Mouse (Mus musculus) thymus, postnatal 14 days (tissue): ENCODE measurements around the gene Pdlim4.
A peak's percentile ranks its signal among the peaks of the same experiment; 100 is the strongest.

Source experiments
- DNase-seq: peaks from one replicate; pipeline ENCODE4 v3.0.0; 2021

The Pdlim4 gene

DNA sequence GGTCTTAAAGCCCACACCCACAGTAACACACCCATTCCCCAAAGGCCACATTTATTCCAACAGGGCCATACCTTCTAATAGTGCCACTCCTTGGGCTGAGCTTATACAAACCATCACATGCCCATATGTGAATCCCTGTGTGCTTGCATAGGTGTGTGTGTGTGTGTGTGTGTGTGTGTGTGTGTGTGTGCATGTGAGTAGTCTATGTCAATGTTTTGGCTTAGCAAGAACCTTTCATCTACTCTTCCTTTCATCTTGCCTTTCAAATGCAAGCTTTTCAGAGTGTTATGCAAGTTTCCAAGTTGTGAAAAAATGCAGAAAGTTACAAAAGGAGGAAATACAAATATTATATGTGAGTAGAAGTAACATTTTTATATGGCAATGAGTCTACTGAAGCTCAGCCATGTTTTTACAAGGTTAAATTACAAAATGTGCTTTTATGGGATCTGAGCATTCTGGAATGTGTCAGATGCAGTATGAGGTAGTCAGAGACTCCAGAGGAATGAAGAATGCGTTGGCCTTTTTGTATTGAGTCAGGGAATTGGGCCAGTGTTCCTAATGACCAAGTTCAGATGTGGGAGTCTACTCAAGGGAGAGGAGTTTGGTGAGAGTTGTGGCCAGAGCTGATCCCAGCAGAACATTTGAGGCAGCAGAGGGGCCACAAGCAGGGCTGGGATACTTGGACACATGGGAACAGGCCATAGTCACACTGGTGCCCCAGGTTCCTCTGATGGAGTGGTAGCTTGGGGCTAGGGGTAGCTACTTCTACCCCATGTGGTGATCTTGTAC, 21.5 kb upstream of the Pdlim4 start:
- no peak for DNase-seq

GRCm38 (mm10) chr11:54088947-54089317, 20.1 kb upstream of the Pdlim4 start:
- peak; percentile 85 for DNase-seq

DNA sequence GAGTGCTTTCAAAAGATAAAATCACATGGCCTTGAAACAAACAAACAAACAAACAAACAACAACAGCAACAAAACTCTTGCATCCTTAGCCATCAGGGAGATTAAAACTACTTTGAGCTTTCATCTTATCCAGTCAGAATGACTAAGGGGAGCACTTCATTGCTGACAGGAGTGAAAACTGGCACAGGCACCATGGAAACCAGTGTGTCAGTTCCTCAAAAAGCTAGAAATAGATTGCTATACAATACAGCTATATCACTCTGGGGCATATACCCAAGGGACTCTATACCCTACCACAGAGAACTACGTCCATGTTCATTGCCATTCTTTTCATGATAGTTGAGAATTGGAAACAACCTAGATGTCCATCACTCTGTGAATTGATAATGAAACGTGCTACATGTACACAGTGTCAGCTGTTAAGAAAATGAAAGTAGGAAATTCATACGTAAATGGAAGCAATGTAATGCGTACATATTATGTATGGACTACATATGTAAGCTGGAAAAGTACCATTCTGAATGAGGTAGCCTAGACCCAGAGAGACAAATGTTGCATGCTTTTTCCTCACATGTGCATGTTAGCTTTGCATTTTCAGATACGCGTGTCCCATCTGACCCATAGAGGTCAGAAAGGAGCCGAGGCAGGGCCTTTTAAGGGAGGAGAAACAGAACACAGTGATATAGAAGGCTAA, 19.6 kb upstream of the Pdlim4 start:
- no peak for DNase-seq

- no peak for DNase-seq
These were observed 17.0 kb upstream of the Pdlim4 start for GRCm38 (mm10) chr11:54085816-54086215.

GRCm38 (mm10) chr11:54084976-54085375, 16.2 kb upstream of the Pdlim4 start:
- no peak for DNase-seq

- DNase-seq = peak; percentile 59
These were observed 13.9 kb upstream of the Pdlim4 start for GRCm38 (mm10) chr11:54082725-54083124.

GRCm38 (mm10) chr11:54080435-54080834, 11.6 kb upstream of the Pdlim4 start:
- peak; percentile 81 for DNase-seq

GRCm38 (mm10) chr11:54076101-54076500, 7.3 kb upstream of the Pdlim4 start:
- no peak for DNase-seq

DNA sequence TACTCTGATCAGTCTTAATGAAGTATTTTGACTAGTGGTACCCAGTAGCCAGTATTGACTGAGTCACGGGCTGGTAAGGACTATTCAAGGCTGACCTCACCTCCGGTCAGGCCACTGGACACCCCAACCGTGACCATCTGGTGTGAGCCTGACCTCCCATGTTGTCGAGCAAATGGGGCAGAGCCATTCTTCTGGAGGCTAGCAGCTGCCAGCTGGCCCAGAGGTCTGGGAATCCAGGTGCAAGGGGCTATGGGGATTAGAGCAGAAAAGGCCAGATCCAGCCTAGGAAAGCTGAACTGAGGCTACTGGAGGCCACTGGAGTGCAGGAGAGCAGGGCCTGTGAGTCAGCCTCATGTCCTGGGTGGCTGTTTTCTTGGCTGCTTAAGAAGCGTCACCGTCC, 6.5 kb upstream of the Pdlim4 start:
- DNase-seq = no peak

DNA sequence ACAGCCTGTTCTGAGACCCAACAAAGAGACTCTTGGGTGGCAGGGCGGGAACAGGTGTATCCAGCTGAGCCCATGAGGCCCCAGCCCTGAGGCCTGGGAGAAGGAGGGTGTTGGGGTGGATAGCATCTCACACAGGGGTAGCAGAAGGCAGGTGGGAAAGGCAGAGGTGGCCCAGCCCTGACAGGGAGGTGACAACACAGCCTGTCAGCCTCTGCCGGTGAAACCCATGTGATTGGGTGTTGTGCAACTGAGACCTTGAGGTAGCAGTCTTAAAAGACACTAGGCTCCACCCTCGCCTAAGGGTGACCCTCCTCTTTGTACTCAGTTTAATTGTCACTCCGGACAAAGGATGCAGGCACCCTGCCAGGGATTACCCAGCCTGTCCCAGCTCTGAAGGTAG, 4.5 kb upstream of the Pdlim4 start:
- no peak for DNase-seq

GRCm38 (mm10) chr11:54071726-54072445, 3.1 kb upstream of the Pdlim4 start:
- DNase-seq = no peak

- no peak for DNase-seq
These were observed 756 bp downstream of the Pdlim4 start for GRCm38 (mm10) chr11:54067996-54068519.

DNA sequence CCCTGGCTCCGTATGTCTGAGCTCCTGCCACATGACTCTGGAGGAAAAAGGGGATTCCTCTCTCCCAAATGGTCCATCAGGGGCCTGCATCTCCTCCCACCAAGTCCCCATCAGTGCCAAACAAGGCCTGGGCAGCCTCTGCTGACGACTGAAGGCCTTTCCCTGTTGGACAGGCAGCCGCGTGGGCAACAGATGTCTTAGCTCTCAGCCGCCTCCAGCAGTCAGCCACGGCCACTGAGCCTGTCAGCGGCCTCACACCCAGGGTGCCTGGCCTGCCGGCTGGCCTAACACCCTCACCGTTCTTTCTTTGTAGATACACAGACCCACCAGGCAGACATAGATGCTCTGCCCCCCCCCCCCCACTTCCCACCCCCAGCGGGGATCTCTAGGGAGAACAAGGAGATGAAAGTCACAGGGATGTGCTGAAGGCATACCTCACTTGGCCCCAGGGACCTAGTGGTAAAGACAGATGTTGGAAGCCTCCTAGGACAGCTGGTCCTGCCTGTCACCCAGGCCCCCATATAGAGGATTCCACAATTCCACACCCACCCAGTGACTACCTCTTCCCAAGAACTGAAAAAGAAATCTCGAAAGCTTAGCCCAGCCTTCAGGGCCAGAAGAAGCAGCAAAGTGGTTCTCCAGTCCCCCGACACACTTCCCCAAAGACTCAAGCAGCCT, 1.4 kb downstream of the Pdlim4 start:
- no peak for DNase-seq

DNA sequence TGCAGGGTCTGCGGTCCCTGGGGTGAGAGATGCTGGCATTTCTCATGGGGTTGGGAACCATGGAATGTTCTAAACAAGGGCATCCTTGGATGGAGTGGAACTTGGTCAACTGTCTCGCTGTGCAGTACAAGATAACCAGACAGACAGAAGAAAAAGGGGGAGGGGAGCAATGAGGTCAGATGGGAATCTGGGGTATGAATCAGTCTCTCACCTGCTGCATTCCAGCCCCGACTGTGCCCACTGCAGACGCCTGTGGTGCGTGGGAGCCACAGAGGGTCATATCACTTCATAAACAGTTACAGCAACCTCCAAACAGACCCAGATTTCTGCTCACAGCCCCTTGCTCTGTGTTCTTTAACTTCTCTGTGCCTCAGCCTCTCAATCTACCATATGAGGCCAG, 2.4 kb downstream of the Pdlim4 start:
- no peak for DNase-seq

DNA sequence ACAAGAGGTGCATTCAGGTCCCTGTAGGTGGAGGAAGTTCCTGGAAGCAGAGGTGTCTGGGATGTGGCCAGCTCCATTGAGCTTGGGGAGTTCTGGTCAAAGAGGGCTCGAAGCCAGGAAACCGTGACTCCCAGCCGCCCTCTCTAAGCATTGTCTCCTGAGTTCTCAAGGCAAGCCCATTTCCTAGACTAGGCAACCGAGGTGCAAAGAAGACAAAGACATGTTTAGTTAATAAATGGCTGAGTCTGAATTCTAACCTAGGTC, 3.0 kb downstream of the Pdlim4 start:
- DNase-seq = no peak

DNA sequence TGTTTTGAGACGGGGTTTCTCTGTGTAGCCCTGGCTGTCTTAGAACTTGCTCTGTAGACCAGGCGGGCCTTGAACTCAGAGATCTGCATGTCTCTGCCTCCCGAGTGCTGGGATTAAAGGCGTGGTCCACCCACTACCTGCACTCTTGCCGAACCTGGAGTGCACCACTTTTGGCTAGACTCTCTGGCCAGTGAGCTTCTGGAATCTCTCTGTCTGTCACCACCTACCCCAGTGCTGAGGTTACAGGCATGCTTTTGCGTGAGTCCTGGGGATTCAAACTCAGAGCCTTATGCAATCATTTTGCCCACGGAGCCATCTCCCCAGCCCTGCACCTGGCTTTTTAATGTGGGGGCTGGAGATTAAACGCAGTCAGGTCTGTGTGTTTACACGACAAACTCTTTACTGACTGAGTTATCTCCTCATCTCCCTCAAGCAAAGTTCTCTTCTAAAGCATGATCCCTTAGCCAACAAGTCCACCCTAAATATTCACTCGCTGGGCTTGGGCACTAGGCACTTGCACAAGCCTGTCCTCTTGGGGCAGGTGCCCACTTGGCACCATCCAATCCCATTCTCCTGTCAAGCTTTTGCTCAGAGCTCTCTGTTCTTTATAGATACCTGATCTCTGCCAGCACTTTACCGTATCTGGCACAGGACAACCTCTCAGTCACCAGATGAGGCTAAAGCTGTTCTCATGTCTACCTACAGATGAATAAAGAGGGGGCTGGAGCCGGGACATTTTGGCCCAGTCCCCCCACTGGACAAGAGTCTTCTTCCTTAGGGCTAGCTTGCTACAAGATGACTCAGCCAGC, 3.5 kb downstream of the Pdlim4 start:
- peak; percentile 42 for DNase-seq

GRCm38 (mm10) chr11:54064412-54064978, 4.3 kb downstream of the Pdlim4 start:
- DNase-seq = no peak

GRCm38 (mm10) chr11:54063472-54063775, 5.4 kb downstream of the Pdlim4 start:
- no peak for DNase-seq

- DNase-seq = peak; percentile 63
These were observed 5.9 kb downstream of the Pdlim4 start for GRCm38 (mm10) chr11:54062753-54063471.

DNA sequence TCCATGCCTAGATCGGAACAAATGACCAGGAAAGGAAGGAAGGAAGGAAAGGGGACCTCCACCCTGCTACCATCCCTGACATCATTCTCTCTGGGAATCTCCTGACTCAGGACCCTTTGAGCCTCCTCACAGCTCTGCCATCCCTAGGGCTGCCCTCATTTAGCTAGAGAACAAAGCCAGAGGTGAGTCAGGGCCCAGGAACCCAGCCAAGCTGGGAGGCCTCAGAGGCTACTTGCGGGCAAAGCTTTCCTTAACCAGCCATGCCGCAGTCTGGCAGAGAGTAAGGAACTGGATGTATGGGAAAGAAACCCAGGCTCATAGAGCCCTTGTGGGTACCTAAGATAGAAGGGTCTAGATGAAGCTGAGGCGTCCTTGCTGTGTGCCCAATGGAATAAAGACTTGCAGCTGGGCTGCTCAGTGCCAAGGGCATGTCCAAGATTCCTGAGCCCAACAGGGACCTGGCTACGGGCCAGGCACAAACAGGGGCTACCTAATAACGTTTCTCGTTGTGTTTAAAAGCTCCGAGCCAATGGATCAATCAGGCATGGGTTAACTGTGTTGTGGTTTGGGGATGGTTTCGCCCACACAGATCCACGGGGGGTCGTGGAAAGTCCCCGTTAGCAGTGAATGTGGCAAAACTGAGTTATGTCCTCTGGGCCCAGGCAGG, 6.6 kb downstream of the Pdlim4 start:
- DNase-seq = no peak

DNA sequence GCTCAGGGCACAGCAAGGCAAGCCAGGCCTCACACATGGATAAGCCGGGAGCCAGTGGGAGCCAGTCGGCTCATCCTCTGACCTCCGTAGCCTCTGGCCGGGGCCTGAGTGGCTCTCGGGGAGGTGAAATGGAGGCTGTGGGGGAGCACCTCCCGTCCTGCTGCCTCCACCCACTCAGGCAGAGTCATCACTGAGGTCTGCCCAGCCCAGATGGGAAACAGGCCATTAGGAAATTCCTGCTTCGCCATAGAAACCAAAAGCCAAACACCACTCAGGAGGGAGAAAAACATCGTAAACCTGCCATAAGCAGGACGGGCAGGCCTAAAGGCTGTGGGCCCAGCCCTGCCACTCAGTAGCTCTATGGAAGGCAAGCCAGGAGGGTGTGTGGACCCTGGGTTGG, 8.5 kb downstream of the Pdlim4 start:
- no peak for DNase-seq
